Mouse (Mus musculus) erythroblast, embryonic 14.5 days (primary cell): ENCODE measurements around the gene Higd2a.

Experiments used
- GATA1 ChIP-seq: IDR thresholded peaks from 2 replicates; pipeline ENCODE4 v1.6.1; 2012; ENCODE audit warnings: low read length, inconsistent platforms, mixed read lengths
- TAL1 ChIP-seq: IDR thresholded peaks from 3 replicates; pipeline ENCODE4 v1.6.1; 2012; ENCODE audit warnings: low read length, inconsistent platforms, mixed read lengths

DNA sequence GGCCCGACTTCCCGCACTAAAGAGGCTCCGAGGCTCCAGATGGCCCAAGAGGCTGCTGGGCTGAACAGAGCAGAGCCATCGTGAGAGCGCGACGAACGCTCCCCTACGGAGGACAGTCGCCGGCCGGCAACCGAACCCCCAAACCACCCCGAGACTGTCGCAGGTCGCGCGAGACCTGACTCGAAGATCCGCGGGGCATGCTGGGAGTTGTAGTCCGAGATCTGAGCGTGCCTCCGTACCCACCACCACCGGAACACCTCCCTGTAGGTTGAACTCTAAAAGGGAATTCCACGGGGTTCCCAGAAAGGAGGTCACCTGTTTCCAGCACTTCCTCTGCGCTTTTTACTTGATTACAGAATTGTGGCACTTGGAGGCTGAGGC is 24.8 kb upstream of the Higd2a start, which contains the start of gene 4833439L19Rik:
- TF ChIP-seq GATA1 (no peak), TAL1 (no peak)
